Mouse (Mus musculus) lung, adult 10 weeks (tissue): Measurements from ENCODE around the gene Gm21852. TPM values are rescaled to one million over a fixed set of nuclear protein-coding genes. Genes with fewer than 3 reads are reported as not detected.

ENCODE experiments used
- polyA plus RNA-seq: library from polyadenylated mRNA; stranded (reverse); fragments of 350-450 nt; fragmentation: Illumina TruSeq; extraction: RNeasy Lipid Tissue Mini Kit (QIAGEN cat#74804); gene quantifications from one replicate; pipeline ENCODE4 v1.2.3, GENCODE M21; 2014; ENCODE audit warnings: low read depth, low replicate concordance; ENCODE audit not compliant: insufficient read depth

The Gm21852 gene
- polyA plus RNA-seq, result not detected

DNA sequence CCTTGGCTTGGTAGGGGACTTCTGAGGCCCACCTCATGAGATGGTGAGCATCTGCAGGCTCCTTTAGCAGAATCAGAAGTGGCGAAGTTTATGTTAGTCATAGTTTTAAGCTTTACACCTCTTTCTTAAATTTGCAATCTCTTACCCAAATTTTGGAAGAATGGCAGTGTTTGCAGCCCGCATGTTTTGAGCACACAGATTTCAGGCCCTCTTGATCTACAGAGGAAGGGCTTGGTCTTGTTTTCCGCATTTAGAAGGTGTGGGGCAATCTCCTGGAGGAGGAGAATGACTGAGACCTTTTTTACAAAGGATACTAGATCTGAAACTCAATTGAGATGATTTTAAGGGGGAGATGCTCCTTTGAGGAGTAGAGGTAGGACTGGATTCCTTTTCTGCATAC lies at the start of gene Gm21852:
Gene Gm21852 (minus strand): TSS at position 101 of the 400 bp plus-strand sequence.

Other genes with a start within 250 kb of the Gm21852 start
- gene Gm21797, start 123.8 kb upstream of the Gm21852 start, polyA plus RNA-seq, result not detected
- not detected for gene Gm20795, start 152.9 kb upstream of the Gm21852 start, polyA plus RNA-seq